Mouse (Mus musculus) lung, postnatal 0 days (tissue): ENCODE results near the gene Ifna5. TPM values are rescaled to one million over a fixed set of nuclear protein-coding genes. Genes with fewer than 3 reads are reported as not detected.
"Not testable (repeated sequence)": the region's sequence is repeated elsewhere in the genome, so short reads cannot be mapped to it uniquely, and the experiment has no call there.

Source experiments
- ATAC-seq: fragments of 200-750 bp; cut with Nextera tagmentation; 2 replicates; pipeline ENCODE4 v1.8.0; 2017; ENCODE audit warnings: moderate library complexity
- DNase-seq: peaks from one replicate; pipeline ENCODE4 v3.0.0-alpha.2; 2016; ENCODE audit warnings: low spot score
- H3K27ac ChIP-seq: fragments of 300-500 bp; sonication (generic); 2 replicates; pipeline ENCODE4 v1.5.1; 2014; ENCODE audit warnings: antibody characterized with exemption, mild to moderate bottlenecking, low read length, mixed read lengths
- H3K27me3 ChIP-seq: fragments of 300-500 bp; sonication (generic); replicated peaks from 2 replicates; pipeline ENCODE4 v1.6.1; 2014; ENCODE audit warnings: low read length, mixed read lengths; ENCODE audit not compliant: insufficient read depth
- H3K36me3 ChIP-seq: fragments of 300-500 bp; sonication (generic); 2 replicates; pipeline ENCODE4 v1.6.1; 2014; ENCODE audit warnings: low read length, mixed read lengths; ENCODE audit not compliant: insufficient read depth
- H3K4me1 ChIP-seq: fragments of 300-500 bp; sonication (generic); 2 replicates; pipeline ENCODE4 v1.6.1; 2014; ENCODE audit warnings: antibody characterized with exemption, low read depth, low read length, mixed read lengths; ENCODE audit not compliant: insufficient read depth
- H3K4me2 ChIP-seq: fragments of 300-500 bp; sonication (generic); replicated peaks from 2 replicates; pipeline ENCODE4 v1.6.1; 2014; ENCODE audit warnings: low read depth, mild to moderate bottlenecking, low read length, moderate library complexity, mixed read lengths
- H3K4me3 ChIP-seq: fragments of 300-500 bp; sonication (generic); 2 replicates; pipeline ENCODE4 v1.5.1; 2014; ENCODE audit warnings: low read depth, low read length
- H3K9ac ChIP-seq: fragments of 300-500 bp; sonication (generic); replicated peaks from 2 replicates; pipeline ENCODE4 v1.6.1; 2014; ENCODE audit warnings: low read depth, mild to moderate bottlenecking
- H3K9me3 ChIP-seq: fragments of 300-500 bp; sonication (generic); 2 replicates; pipeline ENCODE4 v1.6.1; 2016; ENCODE audit warnings: low read length, mixed read lengths
- CTCF ChIP-seq: IDR thresholded peaks from 2 replicates; pipeline ENCODE4 v1.5.1; 2016; ENCODE audit warnings: antibody characterized with exemption, mild to moderate bottlenecking
- EP300 ChIP-seq: IDR thresholded peaks from 2 replicates; pipeline ENCODE4 v1.6.1; 2016; ENCODE audit warnings: antibody characterized with exemption, mild to moderate bottlenecking, control low read depth
- WGBS: fragments of 180-500 bp; shearing (Covaris S2); extraction: QIAGEN DNeasy Blood & Tissue Kit; methylation state at CpG from one replicate; pipeline ENCODE4 v1.1.7; 2014; 5-methylcytosine and 5-hydroxymethylcytosine counted together
- polyA plus RNA-seq: library from polyadenylated mRNA; unstranded; fragments of >200 nt; fragmentation: Nextera tagmentation; extraction: Ambion mirVana; gene quantifications from 2 replicates; pipeline ENCODE4 v1.2.1, GENCODE M21; 2015

The Ifna5 gene
- polyA plus RNA-seq, 1 experiment from 2014 or later: not detected

DNA sequence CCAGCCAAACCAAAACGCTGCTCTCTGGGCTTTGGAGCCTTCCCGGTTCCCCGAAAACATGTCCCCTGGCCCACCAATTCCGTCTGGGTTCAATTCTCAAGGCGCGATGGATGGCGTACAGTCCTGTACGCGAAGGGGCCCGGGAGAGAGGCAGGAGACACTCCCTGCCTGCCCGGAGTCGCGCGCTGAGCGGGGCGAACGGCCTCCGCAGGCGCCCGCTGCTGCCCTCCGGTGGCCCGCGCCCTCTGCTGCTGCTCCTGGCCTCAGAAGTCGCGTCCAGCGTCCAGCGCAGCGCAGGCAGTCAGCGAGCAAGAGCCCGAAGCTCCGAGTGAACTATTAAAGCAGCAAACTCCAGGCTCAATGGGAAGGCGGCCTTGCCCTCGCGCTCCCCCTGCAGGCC lies 29.6 kb upstream of the Ifna5 start:
- not testable (repeated sequence) for H3K4me1 ChIP-seq, H3K9ac ChIP-seq, H3K36me3 ChIP-seq, DNase-seq, H3K27me3 ChIP-seq, H3K9me3 ChIP-seq, H3K27ac ChIP-seq, H3K4me2 ChIP-seq, H3K4me3 ChIP-seq, ATAC-seq
- TF ChIP-seq CTCF: peak; percentile 43
- no CpG with 5 or more reads among the region's 34 CpGs for WGBS

- DNase-seq (no peak), ATAC-seq (no peak)
- no peaks in the 10 kb centered on the region for H3K36me3 ChIP-seq
- no peak within 1 kb of the TSS for H3K27ac ChIP-seq
- H3K9ac ChIP-seq: no peak within 1 kb of the TSS
- no peaks in the 10 kb centered on the region for H3K27me3 ChIP-seq
- H3K9me3 ChIP-seq: no peaks in the 10 kb centered on the region
- TF ChIP-seq CTCF (no peak), EP300 (no peak)
- 43% methylated on average over 3 of the region's 3 CpGs for WGBS
- no peak within 1 kb of the TSS for H3K4me3 ChIP-seq
- no peak within 1 kb of the TSS for H3K4me2 ChIP-seq
- no peaks in the 10 kb centered on the region for H3K4me1 ChIP-seq
These were observed 19.4 kb upstream of the Ifna5 start, which contains the start of gene Ifna7 for GRCm38 (mm10) chr4:88815928-88816327. Ifna7 (plus strand) TSS chr4:88816228.

DNA sequence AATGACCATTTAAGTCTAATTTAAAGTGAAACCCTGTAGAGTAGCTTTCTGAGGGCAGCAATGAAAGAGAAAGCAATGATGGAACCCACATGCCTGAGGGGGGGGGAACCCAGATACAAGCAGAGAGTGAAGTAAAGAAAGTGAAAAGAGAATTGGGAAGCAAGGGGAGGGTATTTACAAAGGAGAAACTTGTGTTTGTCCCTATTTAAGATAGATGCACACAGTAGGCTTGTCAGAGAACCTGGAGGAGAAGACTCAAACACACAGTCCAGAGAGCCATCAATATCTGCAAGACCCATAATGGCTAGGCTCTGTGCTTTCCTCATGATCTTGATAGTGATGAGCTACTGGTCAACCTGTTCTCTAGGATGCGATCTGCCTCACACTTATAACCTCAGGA lies 15.7 kb upstream of the Ifna5 start, which contains the start of gene Ifna11:
TSS of gene Ifna11 (plus strand) at position 301 of the 400 bp plus-strand sequence.
- no peak for DNase-seq
- Histone ChIP-seq H3K27me3 (no peaks in the 10 kb centered on the region), H3K27ac (no peak within 1 kb of the TSS), H3K4me2 (no peak within 1 kb of the TSS), H3K9ac (no peak within 1 kb of the TSS), H3K36me3 (no peaks in the 10 kb centered on the region), H3K9me3 (no peaks in the 10 kb centered on the region), H3K4me1 (no peaks in the 10 kb centered on the region), H3K4me3 (no peak within 1 kb of the TSS)
- TF ChIP-seq CTCF (no peak), EP300 (no peak)
- WGBS: 81% methylated on average over 1 of the region's 1 CpGs
- no peak for ATAC-seq

DNA sequence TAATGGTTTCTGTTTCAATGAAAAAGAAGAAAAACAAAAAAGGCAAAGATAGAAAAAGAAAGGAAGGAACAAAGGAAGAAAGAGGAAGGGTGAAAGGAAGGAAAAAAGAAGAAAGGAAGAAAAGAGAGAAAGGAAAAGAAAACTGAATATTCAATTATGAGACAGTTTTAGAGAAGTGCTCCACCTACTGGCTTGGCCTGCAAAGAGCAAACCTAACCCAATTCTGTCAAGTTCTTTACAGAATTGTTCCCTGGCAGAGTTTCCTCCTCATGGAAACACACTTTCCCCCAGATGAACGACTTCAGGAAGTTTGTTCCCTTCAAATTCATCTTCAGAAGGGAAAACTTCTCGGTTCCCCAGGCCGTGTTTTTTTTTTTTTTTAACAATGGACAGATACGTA lies 12.3 kb upstream of the Ifna5 start:
- H3K9ac ChIP-seq: no peak overlapping the region
- WGBS: 21% methylated on average over 4 of the region's 4 CpGs
- no peak overlapping the region for H3K4me3 ChIP-seq
- no peaks in the 10 kb centered on the region for H3K9me3 ChIP-seq
- no peaks in the 10 kb centered on the region for H3K36me3 ChIP-seq
- H3K4me1 ChIP-seq: no peaks in the 10 kb centered on the region
- H3K27ac ChIP-seq: no peak overlapping the region
- ATAC-seq: no peak
- H3K27me3 ChIP-seq: no peaks in the 10 kb centered on the region
- TF ChIP-seq CTCF: peak; percentile 61
- no peak for TF ChIP-seq EP300
- peak; percentile 31 for DNase-seq
- no peak overlapping the region for H3K4me2 ChIP-seq

DNA sequence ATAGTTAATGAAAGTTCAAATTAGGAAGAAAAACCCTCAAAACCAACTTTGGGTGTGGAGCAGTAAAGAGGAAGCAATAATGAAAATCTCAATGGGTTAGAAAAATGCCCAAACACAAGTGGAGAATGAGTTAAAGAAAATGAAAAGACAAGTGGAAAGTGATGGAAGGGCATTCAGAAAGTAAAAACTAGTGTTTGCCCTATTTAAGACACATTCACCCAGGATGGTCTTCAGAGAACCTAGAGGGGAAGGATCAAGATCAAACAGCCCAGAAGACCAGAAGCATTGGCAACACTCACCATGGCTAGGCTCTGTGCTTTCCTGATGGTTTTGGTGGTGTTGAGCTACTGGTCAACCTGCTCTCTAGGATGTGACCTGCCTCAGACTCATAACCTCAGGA lies 8.2 kb upstream of the Ifna5 start, which contains the start of gene Ifna6:
TSS of gene Ifna6 (plus strand) at position 301 of the 400 bp plus-strand sequence.
- H3K36me3 ChIP-seq, H3K9me3 ChIP-seq, H3K27ac ChIP-seq, H3K4me2 ChIP-seq, ATAC-seq, H3K27me3 ChIP-seq, DNase-seq, H3K9ac ChIP-seq, H3K4me1 ChIP-seq, H3K4me3 ChIP-seq: not testable (repeated sequence)

GRCm38 (mm10) chr4:88830523-88830922 lies 4.8 kb upstream of the Ifna5 start:
- Histone ChIP-seq H3K36me3 (no peaks in the 10 kb centered on the region), H3K9me3 (no peaks in the 10 kb centered on the region), H3K9ac (no peak overlapping the region), H3K27me3 (no peaks in the 10 kb centered on the region), H3K27ac (no peak overlapping the region), H3K4me3 (no peak overlapping the region), H3K4me2 (no peak overlapping the region), H3K4me1 (no peaks in the 10 kb centered on the region)
- 22% methylated on average over 4 of the region's 4 CpGs for WGBS
- TF ChIP-seq CTCF (peak; percentile 54), EP300 (no peak)
- DNase-seq (peak; percentile 55), ATAC-seq (no peak)

DNA sequence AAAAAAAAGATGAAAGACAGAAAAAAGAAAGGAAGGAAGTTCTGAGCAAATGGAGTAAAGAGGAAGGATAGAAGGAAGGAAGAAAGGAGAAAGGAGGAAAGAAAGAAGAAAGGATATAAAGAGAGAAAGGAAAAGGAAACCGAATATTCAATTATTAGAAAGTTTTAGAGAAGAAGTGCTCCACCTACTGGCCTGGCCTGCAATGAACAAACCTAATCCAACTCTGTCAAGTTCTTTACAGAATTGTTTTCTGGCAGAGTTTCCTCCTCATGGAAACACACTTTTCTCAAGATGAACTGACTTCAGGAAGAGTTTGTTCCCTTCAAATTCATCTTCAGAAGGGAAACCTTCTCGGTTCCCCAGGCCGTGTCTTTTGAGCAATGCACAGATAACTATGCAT lies 3.5 kb downstream of the Ifna5 start:
- H3K4me2 ChIP-seq: no peak overlapping the region
- ATAC-seq: no peak
- H3K9ac ChIP-seq: no peak overlapping the region
- H3K9me3 ChIP-seq: no peaks in the 10 kb centered on the region
- 35% methylated on average over 3 of the region's 3 CpGs for WGBS
- H3K27me3 ChIP-seq: no peaks in the 10 kb centered on the region
- no peak overlapping the region for H3K27ac ChIP-seq
- DNase-seq: peak; percentile 30
- no peaks in the 10 kb centered on the region for H3K36me3 ChIP-seq
- no peak for TF ChIP-seq EP300
- TF ChIP-seq CTCF: peak; percentile 57
- H3K4me1 ChIP-seq: no peaks in the 10 kb centered on the region
- no peak overlapping the region for H3K4me3 ChIP-seq
